Mouse (Mus musculus) ovary, adult 10 weeks (tissue): ENCODE results near the gene Gmfb. TPM values are rescaled to one million over a fixed set of nuclear protein-coding genes. Genes with fewer than 3 reads are reported as not detected.

Experiments
- polyA plus RNA-seq: library from polyadenylated mRNA; stranded (reverse); fragments of 350-450 nt; fragmentation: Illumina TruSeq; extraction: RNeasy Lipid Tissue Mini Kit (QIAGEN cat#74804); gene quantifications from one replicate; pipeline ENCODE4 v1.2.3, GENCODE M21; 2014

Gene Gmfb
- 317 TPM for polyA plus RNA-seq

GRCm38 (mm10) chr14:46821873-46822716, at the start of gene Gmfb:
Gene Gmfb, minus strand, starts transcription at chr14:46822242.

GRCm38 (mm10) chr14:46831837-46832333, 9.8 kb upstream of the Gmfb start, which contains the start of gene Cgrrf1:
Gene Cgrrf1, plus strand, starts transcription at chr14:46832125.

GRCm38 (mm10) chr14:46787787-46788504, 34.1 kb downstream of the Gmfb start, which contains the start of gene Cnih1:
Gene Cnih1, minus strand, starts transcription at chr14:46788411.

GRCm38 (mm10) chr14:46760355-46761029, 61.5 kb downstream of the Gmfb start, which contains the start of gene Cdkn3:
Gene Cdkn3, plus strand, starts transcription at chr14:46760541.

Other genes with a start within 250 kb of the Gmfb start
- 24.8 TPM for gene Cdkn3, start 61.7 kb downstream of the Gmfb start, polyA plus RNA-seq
- 371 TPM for gene Cnih1, start 33.8 kb downstream of the Gmfb start, polyA plus RNA-seq
- 30.2 TPM for gene Cgrrf1, start 9.9 kb upstream of the Gmfb start, polyA plus RNA-seq
- 15.2 TPM for gene Samd4, start 60.6 kb upstream of the Gmfb start, polyA plus RNA-seq